Mouse (Mus musculus) cerebellum, adult 18-20 months (tissue): ENCODE data around the gene Cap2.

ENCODE experiments used
- DNase-seq, 2 experiments: peaks; one replicate each; pipeline ENCODE4 v3.0.0; 2021

The Cap2 gene

DNA sequence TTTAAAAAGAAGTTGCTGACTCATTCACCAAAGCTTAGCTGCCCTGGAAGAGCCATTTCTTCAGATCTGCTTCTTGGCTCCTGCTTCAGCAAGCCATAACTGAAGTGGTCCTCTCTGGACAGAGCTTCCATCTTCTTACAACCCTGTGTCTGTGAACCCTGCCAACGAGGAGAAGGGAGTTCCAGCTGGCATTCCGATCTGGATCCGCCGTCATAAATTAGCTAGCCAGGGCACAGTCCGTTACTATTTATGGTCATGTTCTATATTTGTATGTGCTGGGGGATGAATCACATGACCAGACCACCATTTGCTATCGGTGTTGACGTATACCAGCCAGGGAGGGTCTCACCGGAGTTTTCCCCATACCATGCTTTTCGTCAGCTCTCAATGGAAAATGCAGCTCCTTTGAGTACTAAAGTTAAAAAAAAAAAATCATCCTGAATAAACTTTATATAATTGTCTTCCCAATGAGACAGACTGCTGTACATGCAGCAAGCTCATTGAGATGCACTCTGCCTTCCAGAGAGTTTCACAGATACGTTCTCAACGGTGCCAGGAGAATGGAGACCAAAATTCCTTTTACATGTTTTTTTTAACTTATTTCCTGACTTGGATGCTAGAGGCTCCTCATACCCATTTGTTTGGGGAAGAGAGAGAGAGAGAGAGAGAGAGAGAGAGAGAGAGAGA lies 70.5 kb downstream of the Cap2 start:
- DNase-seq: peak; percentile 76 to 83

DNA sequence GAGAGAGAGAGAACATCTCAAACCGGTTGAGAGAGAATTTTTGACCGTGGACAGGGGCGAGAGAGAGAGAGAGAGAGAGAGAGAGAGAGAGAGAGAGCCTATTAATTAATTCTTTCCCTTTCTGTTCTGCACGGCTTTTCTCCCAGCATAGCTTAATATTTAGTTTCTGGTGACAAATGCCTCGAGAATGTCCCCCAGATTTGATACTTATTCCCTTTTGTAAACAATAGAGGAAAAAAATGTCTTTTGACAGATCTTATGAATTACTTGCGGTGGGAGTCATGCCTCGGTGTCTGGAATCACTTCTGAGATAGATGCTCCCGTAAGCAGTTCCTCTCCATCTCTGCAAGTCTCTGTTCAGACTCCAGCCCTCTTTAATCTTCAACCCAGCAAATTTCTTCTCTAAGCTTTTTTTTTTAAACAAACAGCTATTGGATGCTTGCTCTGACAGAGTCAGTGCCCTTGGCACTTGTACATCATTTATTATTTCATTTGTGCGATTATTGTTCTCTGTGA lies 71.1 kb downstream of the Cap2 start:
- no peak for DNase-seq

- DNase-seq: no peak
These were observed 72.6 kb downstream of the Cap2 start for GRCm38 (mm10) chr13:46574201-46574600.

DNA sequence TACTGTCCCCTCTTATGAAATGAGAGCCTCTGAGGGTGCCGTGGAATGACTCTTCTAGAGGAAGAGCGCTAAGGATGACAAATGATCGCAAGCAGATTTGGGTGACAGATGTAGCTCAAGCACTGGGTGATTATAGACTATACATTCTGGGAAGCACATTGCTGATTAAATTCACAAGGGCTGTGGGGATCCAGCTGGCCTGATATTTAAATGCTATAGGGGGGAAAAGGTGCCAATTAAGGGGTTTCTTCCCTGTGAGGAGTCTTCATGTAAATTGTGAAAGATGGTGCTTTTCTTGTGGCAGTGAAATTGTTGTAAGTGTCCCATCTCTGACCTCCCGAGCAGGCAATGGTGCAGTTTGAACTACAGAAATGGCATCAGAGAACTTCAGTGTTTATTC lies 73.1 kb downstream of the Cap2 start:
- no peak for DNase-seq

- DNase-seq: no peak
These were observed 83.2 kb downstream of the Cap2 start for GRCm38 (mm10) chr13:46584860-46585259.

- no peak for DNase-seq
These were observed 86.2 kb downstream of the Cap2 start for GRCm38 (mm10) chr13:46587717-46588289.

GRCm38 (mm10) chr13:46588606-46589005 lies 87.0 kb downstream of the Cap2 start:
- no peak for DNase-seq

- no peak for DNase-seq
These were observed 89.2 kb downstream of the Cap2 start for GRCm38 (mm10) chr13:46590885-46591284.

DNA sequence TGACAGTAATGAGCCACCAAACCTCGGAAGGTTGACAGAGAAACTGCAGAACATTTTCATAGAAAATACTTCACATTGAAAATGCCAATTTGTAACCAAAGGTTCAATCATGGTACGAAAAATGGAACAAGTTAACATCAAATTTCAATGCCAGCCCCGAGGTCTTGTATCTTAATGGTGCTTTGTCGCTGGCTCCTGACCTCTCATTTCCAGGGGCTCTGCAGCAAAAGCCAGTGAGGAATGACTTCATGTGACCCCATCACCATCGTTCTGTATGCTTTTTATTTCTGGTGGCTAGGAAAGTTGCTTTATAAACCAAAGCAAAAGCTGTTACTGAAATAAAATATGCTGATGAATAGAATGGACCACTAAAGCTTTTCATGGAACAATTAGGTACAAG lies 99.0 kb downstream of the Cap2 start:
- DNase-seq: no peak

- DNase-seq: no peak
These were observed 99.7 kb downstream of the Cap2 start for GRCm38 (mm10) chr13:46601386-46601785.

DNA sequence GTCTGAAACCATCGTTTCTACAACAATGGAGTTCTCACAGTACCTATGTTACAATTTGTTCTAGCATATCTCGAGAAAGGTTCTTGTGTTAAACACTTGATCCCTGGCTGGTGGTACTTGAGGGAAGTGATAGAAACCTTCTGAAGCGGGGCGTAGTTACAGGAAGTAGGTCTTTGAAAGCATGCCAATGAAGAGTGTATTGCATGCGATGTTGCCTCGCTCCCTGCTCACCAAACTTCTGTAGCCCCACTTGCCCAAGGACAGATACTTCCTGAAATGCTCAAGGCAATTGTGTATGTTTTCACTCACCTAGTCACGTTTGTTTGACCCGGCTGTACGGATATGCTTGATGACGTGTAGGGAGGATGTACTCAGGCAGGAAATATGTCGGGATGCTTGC lies 101.0 kb downstream of the Cap2 start:
- no peak for DNase-seq

GRCm38 (mm10) chr13:46611033-46611432 lies 109.4 kb downstream of the Cap2 start:
- DNase-seq: no peak

GRCm38 (mm10) chr13:46613694-46614272 lies 112.1 kb downstream of the Cap2 start:
- no peak for DNase-seq

DNA sequence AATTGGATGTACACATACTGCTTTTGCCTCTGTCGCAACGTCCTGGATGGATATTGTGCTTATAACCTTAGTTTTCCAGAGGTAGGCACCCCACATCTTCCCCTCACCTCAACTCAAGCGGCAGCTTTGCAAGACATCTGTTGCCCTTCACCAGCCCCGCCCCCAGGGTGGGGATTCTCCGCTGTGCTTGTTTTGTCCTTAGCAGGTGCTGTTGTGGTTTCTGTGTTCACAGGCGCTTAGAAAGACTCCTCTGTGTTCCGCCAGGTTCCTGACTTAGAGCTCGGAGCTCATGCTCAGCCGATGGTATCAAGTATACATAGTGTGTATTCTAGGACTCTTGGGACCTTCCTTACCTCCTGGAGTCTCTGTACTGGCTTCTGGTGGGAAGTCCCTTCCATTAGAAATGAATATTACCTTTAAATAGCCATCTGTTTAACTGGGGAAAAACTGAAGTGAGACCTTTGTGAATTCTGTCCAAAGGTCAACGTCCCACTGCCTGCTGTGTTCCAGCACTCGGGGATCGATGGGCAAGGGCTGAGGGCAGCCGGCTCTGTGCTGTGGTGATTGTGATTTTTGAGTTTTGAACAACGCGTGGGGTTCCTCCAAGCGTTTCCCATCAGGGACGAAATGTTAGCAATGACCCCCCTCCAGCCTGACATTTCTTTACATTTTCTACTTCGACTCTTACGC lies 115.2 kb downstream of the Cap2 start:
- no peak for DNase-seq

GRCm38 (mm10) chr13:46619633-46620032 lies 118.0 kb downstream of the Cap2 start:
- no peak for DNase-seq

DNA sequence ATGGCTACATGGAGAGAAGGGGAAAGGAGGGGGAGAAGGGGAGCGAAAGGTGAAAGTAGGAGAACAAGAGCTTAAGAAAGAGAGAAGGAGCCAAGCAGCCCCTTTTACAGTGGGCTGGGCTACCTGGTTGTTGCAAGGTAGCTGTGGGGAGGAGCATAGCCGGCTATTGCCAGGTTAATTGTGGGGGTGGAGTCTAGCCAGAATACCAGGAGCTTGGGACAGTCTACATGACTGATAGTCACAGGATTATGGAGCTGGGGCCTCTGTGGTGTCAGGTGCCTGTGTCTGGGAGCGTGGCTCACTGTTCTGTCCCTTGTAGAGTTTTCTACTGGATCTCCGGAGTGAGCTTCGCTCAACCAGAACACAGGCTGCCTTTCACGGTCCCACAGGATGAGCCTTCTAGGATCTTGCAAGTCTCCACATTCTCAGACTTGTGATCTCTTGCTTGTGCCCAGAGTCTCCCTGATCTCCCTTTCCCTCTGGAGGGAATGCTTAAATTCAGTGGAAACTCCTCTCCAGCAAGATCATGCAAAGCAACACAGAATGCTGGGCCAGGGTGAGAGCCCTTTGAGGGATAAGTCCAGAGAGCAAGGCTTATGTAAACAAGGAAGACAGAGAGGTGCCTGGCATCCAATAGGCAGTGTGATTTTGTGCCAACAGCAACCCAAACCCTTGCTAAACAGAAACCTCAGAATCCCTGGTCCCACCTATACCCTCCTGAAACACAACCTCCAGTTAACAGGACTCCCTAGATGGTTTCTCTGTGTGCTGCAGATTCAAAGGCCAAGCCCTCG lies 119.5 kb downstream of the Cap2 start:
- DNase-seq: no peak

GRCm38 (mm10) chr13:46626608-46627007 lies 125.0 kb downstream of the Cap2 start:
- DNase-seq: no peak

DNA sequence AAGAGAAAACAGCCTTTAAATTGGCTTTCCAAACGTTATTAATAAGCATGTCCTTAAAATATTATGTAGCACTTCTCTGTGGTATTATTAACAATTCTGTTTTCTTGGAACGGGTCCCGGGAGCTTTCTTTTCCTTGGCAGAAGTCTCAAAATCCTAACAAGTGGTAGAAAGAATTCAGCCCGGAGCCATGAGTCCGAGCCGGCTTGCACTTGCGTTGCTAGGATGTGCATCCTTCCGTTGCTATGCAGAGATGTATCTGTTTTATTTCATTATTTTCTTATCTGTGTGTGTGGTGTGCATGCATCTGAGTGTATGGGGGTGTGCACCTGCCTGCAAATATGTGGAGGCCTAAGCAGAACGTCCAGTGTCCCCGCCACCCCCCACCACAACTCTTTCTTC lies 126.2 kb downstream of the Cap2 start:
- peak in 1 of 2 experiments; percentile 12 for DNase-seq

DNA sequence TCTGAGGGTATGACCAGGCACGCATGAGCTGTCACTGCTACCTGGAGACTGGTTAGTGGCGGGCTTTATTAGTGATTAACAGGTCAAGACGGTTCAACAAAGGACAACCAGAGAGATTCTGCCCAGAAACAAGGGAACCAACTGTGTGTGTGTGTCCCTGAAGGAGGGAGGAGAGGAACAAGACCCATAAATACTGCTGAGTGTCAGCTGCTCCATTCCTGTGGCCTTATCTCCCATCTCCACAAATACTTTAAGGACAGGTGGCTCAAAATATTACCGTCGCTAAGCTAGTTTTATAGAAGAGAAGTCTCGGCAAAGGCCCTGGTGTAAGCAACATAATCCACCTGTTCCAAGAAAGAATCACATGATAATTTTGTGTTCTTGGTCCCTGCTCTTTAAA lies 127.7 kb downstream of the Cap2 start:
- DNase-seq: no peak

GRCm38 (mm10) chr13:46632796-46633195 lies 131.1 kb downstream of the Cap2 start:
- DNase-seq: no peak

DNA sequence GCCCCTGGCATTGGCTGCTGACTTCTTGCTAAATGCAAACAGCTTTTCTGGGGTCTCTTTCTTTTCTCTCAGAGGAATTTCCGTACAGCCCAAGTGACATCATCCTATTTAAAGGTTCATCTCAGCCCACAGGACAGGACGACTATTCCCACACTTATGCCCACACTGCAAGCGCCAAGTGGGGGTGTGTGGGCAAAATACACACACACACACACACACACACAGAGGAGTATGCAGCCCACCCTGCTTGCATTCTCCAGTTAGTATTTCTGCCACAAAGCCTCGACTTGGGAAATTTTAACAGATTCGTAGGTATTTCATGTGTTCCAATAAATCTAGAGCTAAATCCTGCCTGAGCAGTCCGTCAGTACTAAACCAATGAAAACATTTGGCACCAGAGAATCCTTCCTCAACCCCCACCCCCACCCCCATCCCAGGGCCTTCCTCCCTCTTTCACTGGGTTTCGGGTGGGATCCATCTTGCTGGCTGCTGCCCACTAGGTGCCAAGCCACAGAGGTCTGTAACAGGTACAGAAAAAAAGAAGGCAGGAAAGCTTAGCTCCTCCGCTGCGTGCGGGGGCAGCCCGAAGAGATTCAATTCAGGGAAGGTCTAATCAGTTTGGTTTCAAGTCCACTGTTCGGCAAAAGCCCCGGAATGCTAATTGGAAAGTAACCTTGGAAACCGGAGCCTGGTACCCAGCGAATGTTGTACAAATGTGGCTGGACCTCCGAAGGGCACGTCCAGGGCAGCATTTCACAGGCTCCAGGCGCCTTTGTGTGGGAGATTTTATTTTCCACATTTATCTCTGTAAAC lies 131.9 kb downstream of the Cap2 start:
- peak in 1 of 2 experiments; percentile 12 for DNase-seq

GRCm38 (mm10) chr13:46634133-46634488 lies 132.5 kb downstream of the Cap2 start:
- no peak for DNase-seq
